Mouse (Mus musculus) mammary gland, adult 2 months (tissue): Measurements from ENCODE around the gene Tbc1d4. TPM values are rescaled to one million over a fixed set of nuclear protein-coding genes. Genes with fewer than 3 reads are reported as not detected.

Experiments
- polyA plus RNA-seq: library from polyadenylated mRNA; depleted of rRNA; stranded (reverse); fragments of >200 nt; gene quantifications from 2 replicates; pipeline ENCODE4 v1.2.3, GENCODE M21; 2012; ENCODE audit warnings: low replicate concordance; rRNA removed

Gene Tbc1d4
- 21.1 and 28.2 TPM in 2 replicates for polyA plus RNA-seq

DNA sequence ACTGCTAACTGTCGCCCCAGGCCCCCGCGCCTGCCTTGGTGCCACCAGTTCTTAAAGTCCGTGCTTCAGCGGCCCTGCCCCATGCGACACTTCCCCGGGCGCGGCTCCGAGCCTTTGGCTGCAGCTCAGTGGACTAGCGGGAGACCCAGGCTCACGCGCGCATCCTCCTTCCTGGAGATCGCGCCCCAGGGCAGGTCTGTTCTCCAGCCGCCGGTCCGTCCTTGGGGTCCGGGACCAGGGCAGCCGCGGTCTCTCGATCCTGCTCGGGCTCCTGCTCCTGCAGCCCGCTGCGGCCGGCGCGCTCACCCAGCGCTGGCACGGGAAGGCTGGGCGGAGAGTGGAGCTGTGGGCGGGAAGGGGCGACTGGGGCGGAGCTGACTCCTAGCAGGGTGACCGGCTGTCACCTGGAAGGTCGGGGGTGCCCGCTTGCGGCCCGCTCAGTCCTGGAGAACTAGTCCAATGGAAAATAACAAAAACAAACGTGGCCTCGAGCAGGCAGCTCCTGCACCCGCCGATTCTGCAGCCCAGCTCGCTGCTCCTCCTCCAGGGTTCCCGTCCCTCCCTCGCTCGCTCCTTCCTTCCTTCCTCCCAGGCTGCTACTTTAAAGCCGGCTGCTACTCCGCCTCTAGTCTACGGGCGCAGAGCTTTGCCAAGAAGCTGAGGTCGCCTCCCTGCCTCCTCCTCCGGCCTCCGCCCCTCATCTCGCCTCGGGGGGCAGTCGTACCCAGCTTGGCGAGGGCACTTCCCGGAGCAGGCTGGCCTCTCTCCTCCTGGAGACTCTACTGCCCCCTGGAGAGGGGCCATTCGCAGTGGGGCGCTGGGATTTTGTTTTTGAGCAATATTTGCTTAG, at the start of gene Tbc1d4:
Gene Tbc1d4 (minus strand): TSS at position 673 of the 850 bp plus-strand sequence.

DNA sequence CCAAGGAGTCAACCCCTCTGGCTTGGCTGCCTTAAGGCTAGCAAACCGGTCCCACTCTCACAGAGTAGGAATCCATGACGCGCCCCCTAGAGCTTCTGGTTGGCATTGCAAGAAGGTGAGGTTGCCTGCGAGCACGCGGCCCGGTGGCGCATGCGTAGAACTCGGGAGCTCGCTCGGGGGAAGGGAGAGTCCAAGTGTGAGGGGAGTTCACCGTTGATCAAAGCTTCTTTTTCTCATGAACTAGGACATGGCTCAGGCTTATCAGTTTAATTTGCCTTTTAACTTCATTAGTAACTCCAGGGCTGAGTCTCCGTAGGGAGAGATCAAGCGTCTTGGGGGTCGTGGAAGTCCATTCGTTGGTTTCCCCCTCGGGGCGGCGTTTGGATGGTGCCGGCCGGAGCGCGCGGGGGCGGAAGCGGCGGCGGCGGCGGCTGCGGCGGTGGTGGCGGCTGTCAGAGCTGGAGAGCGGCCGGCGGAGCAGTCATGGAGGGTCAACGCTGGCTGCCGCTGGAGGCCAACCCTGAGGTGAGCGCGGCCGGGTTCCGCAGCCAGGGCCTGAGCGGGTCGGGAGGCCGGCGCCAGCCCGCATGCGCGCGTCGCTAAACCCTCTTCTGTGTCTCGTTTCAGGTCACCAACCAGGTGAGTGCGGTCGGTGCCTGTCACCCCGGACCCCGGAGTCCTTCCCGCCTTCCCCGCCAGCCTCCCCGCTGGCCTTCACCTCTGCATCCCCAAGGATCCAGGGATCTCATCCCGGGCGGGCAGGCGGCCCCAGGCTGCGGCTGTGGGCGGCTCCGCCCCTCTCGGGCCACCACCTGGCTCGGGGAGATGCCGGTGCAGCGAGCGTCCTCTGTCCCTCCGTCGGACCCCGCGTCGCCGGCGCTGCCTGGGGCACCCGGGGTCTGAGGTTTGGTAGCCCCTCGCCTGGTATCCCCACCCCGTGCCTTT, 44.9 kb upstream of the Tbc1d4 start, which contains the start of gene Uchl3:
Gene Uchl3 (plus strand): TSS at position 387 of the 945 bp plus-strand sequence.

DNA sequence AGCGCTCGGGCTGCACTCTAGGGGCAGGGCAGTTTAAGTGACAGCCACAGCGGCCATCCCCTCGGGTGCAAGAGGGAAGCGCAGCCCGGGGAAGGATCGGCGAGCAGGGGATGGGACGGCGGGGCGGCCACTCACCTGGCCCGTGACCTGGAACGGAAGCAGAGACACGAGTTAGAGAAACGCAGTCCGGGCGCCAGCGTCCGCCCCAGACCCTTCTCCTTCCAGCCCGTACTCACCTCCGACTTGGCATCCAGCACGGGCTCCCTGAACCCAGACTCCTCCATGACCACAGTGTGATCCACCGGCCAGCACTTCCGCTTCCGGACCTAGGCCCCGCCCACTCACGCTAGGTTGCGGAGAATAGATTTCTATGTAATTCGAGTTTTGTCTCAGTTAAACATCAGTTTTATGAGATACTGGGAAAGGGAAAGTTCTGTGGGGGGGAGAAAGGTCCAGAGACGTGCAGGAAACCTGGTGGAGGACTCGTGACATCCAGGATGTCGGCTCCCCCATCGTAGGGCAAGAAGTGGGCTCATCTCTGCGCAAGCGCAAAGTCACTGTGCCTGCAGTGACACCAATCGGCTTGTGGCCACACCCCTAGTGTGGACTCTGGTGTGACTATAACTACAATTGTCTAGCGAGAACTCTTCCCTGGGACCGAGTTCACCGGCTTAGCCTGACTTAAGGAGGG, 31.3 kb upstream of the Tbc1d4 start, which contains the start of gene Commd6:
Gene Commd6 (minus strand): TSS at position 534 of the 691 bp plus-strand sequence.

Other genes with a start within 250 kb of the Tbc1d4 start
- gene Commd6, start 31.5 kb upstream of the Tbc1d4 start, polyA plus RNA-seq, result 19.1 and 26.8 TPM in 2 replicates
- gene Uchl3, start 44.8 kb upstream of the Tbc1d4 start, polyA plus RNA-seq, result 9.2 and 9.5 TPM in 2 replicates
- gene Gm9922, start 120.6 kb upstream of the Tbc1d4 start, polyA plus RNA-seq, result 1.4 and 6.4 TPM in 2 replicates
- 18.0 and 22.5 TPM in 2 replicates for gene Lmo7, start 120.8 kb upstream of the Tbc1d4 start, polyA plus RNA-seq